Mouse (Mus musculus) liver, embryonic 12.5 days (tissue): ENCODE results near the gene Zbtb20. TPM values are rescaled to one million over a fixed set of nuclear protein-coding genes. Genes with fewer than 3 reads are reported as not detected.

Source experiments
- ATAC-seq: fragments of 200-750 bp; cut with Nextera tagmentation; 2 replicates; pipeline ENCODE4 v1.8.0; 2017; ENCODE audit warnings: moderate number of reproducible peaks, mild to moderate bottlenecking, moderate library complexity
- H3K27ac ChIP-seq: fragments of 300-500 bp; sonication (generic); 2 replicates; pipeline ENCODE4 v1.5.1; 2016; ENCODE audit warnings: mild to moderate bottlenecking
- H3K27me3 ChIP-seq: fragments of 300-500 bp; sonication (generic); replicated peaks from 2 replicates; pipeline ENCODE4 v1.6.1; 2016; ENCODE audit warnings: mild to moderate bottlenecking, moderate library complexity
- H3K36me3 ChIP-seq: fragments of 300-500 bp; sonication (generic); 2 replicates; pipeline ENCODE4 v1.6.1; 2016; ENCODE audit warnings: mild to moderate bottlenecking, moderate library complexity
- H3K4me1 ChIP-seq: fragments of 300-500 bp; sonication (generic); 2 replicates; pipeline ENCODE4 v1.6.1; 2016
- H3K4me2 ChIP-seq: fragments of 300-500 bp; sonication (generic); 2 replicates; pipeline ENCODE4 v1.6.1; 2016; ENCODE audit warnings: mild to moderate bottlenecking, moderate library complexity
- H3K4me3 ChIP-seq: fragments of 300-500 bp; sonication (generic); 2 replicates; pipeline ENCODE4 v1.5.1; 2016; ENCODE audit warnings: mild to moderate bottlenecking, moderate library complexity
- H3K9ac ChIP-seq: fragments of 300-500 bp; sonication (generic); 2 replicates; pipeline ENCODE4 v1.6.1; 2016; ENCODE audit warnings: mild to moderate bottlenecking, moderate library complexity
- H3K9me3 ChIP-seq: fragments of 300-500 bp; sonication (generic); replicated peaks from 2 replicates; pipeline ENCODE4 v1.6.1; 2016; ENCODE audit warnings: mild to moderate bottlenecking, moderate library complexity
- WGBS: fragments of 180-500 bp; shearing (Covaris S2); methylation state at CpG from one replicate; pipeline ENCODE4 v1.1.7; 2016; ENCODE audit not compliant: insufficient replicate concordance; 5-methylcytosine and 5-hydroxymethylcytosine counted together
- polyA plus RNA-seq: library from polyadenylated mRNA; unstranded; fragments of >200 nt; fragmentation: Nextera tagmentation; extraction: Ambion mirVana; gene quantifications from 2 replicates; pipeline ENCODE4 v1.2.1, GENCODE M21; 2016

Zbtb20 gene
- polyA plus RNA-seq, 1 experiment from 2014 or later = 3.8 TPM

DNA sequence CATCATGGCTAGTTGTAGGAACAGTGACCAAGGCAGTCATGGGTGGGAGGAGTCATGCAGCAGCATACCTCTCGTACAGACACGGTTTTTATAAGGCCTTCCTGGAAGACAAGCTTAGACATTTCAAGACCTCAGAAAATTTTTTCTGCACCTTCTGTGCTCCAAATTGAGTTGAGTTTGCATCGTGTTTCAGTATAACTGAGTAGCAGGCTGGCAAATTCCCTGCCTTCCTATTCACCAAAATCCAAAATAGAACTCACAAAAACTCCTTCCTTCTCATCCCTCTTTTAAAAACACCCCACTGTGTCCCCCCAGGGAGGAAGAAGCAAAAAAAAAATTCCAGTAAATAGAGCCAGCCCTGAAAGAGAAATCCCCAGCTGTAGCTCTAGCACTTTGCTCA is 606.4 kb downstream of the Zbtb20 start:
- Histone ChIP-seq H3K27me3 (no peaks in the 10 kb centered on the region), H3K27ac (no peak overlapping the region)
- 55% methylated on average over 3 of the region's 3 CpGs for WGBS

DNA sequence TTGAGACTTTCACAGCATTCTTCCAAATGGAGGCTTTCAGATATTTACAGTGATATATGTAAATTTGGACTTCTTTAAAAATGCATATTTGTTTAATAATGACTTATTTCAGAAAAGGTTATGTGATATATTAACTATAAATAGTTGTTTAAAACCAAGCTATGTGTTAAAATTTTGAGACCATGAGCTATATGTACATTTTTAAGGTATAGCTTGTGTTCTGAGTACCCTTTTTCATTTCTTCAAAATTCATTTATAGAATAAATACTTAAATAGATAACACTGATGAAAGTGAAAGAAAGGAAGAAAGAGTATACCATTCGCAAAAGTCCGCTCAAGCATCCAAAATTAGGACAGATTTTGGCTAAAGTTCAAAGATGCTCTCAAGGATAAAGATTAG is 607.1 kb downstream of the Zbtb20 start:
- no peaks in the 10 kb centered on the region for H3K9me3 ChIP-seq
- no peak overlapping the region for H3K4me2 ChIP-seq
- no peaks in the 10 kb centered on the region for H3K36me3 ChIP-seq
- H3K4me1 ChIP-seq = no peaks in the 10 kb centered on the region
- no peaks in the 10 kb centered on the region for H3K27me3 ChIP-seq
- H3K27ac ChIP-seq = no peak overlapping the region
- WGBS = 76% methylated on average over 2 of the region's 2 CpGs
- no peak overlapping the region for H3K4me3 ChIP-seq
- ATAC-seq = no peak
- H3K9ac ChIP-seq = no peak overlapping the region

More for the DNA sequence above, 606.4 kb downstream of the Zbtb20 start:
- Histone ChIP-seq H3K4me1 (no peaks in the 10 kb centered on the region), H3K9me3 (no peaks in the 10 kb centered on the region), H3K9ac (no peak overlapping the region), H3K4me2 (no peak overlapping the region), H3K36me3 (no peaks in the 10 kb centered on the region), H3K4me3 (no peak overlapping the region)
- ATAC-seq = no peak

DNA sequence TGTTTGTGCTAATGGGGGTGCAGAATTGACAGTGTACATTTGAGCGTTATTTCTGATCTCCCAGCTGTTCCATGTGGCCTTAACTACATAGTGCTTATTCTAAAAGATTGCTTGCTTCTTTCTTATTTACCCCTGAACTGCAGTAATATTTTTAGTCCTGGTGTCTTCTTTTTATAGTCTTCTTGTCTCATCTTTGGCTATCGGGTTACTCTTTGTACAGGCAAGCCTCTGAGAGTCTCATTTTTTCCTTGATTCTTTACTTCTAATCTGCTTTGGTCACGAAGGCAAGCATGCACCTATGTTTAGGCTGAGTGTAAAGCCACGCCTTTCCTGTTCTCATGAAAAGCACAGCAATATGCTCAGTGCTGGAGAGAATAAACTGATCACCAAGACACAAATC is 608.7 kb downstream of the Zbtb20 start:
- 57% methylated on average over 4 of the region's 4 CpGs for WGBS
- Histone ChIP-seq H3K27me3 (no peaks in the 10 kb centered on the region), H3K4me3 (no peak overlapping the region), H3K36me3 (no peaks in the 10 kb centered on the region), H3K4me2 (no peak overlapping the region), H3K4me1 (no peaks in the 10 kb centered on the region), H3K9ac (no peak overlapping the region), H3K9me3 (no peaks in the 10 kb centered on the region), H3K27ac (no peak overlapping the region)
- no peak for ATAC-seq

DNA sequence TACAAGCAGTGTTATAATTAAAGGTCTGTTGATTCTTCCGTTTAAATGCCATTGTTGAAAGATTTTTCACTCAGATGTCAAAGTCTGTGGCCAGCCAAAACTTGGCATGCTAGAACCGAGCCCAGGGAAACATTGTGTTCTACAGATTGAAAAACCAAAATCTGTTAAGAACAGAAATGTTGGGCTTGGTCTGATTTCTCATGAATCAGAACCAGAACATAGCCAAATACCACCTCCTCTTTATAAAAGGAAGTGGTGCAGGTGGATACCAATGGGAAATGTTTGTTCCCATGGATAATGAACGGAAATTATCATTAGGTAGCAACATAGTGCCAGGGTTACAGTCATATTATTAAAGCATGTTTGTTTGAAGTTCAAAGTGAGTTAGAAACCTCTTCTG is 613.7 kb downstream of the Zbtb20 start:
- Histone ChIP-seq H3K27ac (no peak overlapping the region), H3K4me2 (no peak overlapping the region), H3K27me3 (no peaks in the 10 kb centered on the region), H3K9ac (no peak overlapping the region), H3K4me3 (no peak overlapping the region), H3K36me3 (no peaks in the 10 kb centered on the region), H3K9me3 (no peaks in the 10 kb centered on the region), H3K4me1 (no peaks in the 10 kb centered on the region)
- no peak for ATAC-seq
- WGBS = 59% methylated on average over 3 of the region's 3 CpGs

DNA sequence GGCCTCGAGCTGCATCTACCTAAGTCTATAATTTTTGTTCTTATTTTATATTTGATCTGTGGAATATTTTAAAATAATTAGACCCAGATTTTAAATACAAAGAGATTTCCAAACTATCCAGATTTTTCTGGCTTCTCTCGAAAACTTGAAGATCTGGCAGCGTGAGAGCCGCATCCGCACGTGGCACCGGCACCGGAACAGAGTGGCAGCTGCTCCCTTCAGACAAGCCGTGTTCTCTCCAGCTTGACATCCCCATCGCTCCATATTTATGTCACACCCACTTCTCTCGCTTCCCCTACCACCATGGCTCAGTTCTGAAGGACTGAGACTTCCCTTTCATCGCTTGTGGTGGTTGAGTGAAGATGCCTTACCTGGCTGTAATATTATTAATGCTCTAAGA is 614.3 kb downstream of the Zbtb20 start:
- Histone ChIP-seq H3K27ac (no peak overlapping the region), H3K36me3 (no peaks in the 10 kb centered on the region), H3K4me2 (no peak overlapping the region), H3K9me3 (no peaks in the 10 kb centered on the region), H3K4me3 (no peak overlapping the region), H3K4me1 (no peaks in the 10 kb centered on the region), H3K27me3 (no peaks in the 10 kb centered on the region), H3K9ac (no peak overlapping the region)
- ATAC-seq = no peak
- 82% methylated on average over 12 of the region's 12 CpGs for WGBS

DNA sequence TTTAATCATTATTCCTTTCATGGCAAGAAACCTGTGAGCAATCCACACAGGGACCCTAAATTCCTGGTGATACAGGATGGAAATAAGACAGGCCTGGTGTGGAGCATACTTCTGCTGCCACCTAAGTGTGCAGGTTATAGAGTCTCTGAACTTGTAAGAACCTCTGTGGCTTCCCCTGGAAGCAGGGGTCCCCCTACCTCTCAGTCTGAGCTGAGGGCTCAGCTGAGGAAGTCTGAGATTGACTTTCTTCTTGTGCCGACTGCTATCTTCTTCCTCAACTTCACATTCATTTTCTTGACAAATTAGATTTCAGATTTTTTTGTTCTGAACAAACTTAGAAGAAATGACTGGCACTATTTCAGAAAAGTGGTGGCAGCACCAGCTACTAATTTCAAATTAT is 617.2 kb downstream of the Zbtb20 start:
- Histone ChIP-seq H3K9ac (no peak overlapping the region), H3K36me3 (no peaks in the 10 kb centered on the region), H3K4me3 (no peak overlapping the region), H3K4me2 (no peak overlapping the region), H3K27me3 (no peaks in the 10 kb centered on the region), H3K9me3 (no peaks in the 10 kb centered on the region), H3K27ac (no peak overlapping the region), H3K4me1 (no peaks in the 10 kb centered on the region)
- ATAC-seq = no peak
- WGBS = 35% methylated on average over 1 of the region's 1 CpGs

DNA sequence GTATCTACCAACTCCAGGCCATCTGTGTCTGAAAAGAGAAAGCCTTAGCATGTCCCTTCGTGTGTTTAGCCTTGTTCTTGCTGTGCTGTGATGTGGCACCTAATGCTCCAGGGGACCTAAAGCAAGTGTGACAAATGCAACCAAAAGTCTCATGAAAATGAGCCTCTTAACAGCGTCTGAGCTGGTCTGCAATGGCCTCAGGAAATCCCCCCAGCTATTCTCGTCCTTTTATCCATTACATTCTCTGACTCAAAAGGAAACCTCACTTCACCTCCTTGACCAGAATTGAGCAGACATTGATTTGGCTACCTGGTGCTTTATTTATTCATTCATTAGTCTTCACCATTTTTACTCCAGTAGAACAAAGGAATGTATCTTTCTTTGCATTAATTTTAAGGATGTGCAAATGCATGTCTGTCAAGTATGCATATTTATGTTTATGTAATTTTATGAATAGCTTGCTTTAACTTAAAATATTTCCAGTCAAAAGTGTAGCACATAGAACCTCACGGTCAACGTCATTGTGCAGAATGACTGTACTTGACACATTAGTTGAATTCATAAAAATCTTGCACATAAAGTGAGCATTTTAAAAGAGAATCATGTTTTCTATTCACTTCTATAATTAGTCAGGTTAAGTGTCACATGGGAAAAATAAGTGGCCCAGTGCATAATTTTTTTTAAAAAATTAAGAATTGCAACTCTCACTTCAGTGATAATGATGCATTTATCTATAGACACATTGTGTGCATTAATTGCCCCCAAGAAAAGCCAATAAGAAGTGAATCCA is 618.1 kb downstream of the Zbtb20 start:
- no peak for ATAC-seq
- no peak overlapping the region for H3K27ac ChIP-seq
- H3K27me3 ChIP-seq = no peaks in the 10 kb centered on the region
- H3K9me3 ChIP-seq = no peaks in the 10 kb centered on the region
- WGBS = 45% methylated on average over 5 of the region's 5 CpGs
- H3K4me2 ChIP-seq = no peak overlapping the region
- no peaks in the 10 kb centered on the region for H3K4me1 ChIP-seq
- no peak overlapping the region for H3K9ac ChIP-seq
- no peaks in the 10 kb centered on the region for H3K36me3 ChIP-seq
- H3K4me3 ChIP-seq = no peak overlapping the region

DNA sequence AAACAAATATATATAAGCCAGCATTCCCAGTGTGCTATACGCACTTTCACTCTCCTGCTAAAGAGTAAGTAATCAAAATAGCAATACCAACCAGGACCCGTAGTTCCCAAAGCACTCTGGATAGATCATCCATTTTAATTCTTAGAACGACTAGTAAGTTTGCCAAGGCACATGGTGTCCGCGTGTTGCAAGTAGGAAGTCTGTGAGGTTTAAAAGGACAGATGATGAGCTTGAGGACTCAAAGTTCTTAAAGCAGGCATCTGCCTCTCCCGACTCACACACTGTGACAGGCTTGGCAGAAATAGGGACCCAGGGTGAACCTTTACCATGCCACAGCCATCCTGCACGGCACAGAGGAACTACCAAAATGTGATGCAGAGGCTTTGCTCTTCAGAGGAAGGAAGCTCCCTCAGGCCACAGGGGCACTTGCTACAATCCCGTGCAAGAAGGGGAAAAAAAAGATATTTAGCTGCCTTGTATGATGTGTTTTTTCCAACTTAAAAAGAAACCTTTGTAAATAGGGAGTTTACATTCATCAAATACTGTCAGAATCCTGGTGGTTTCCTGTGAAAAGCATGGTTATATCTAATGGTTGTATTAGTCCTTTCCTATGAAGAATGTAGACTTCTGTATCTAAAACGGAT is 619.6 kb downstream of the Zbtb20 start:
- Histone ChIP-seq H3K4me1 (no peaks in the 10 kb centered on the region), H3K27me3 (no peaks in the 10 kb centered on the region), H3K36me3 (no peaks in the 10 kb centered on the region), H3K4me3 (no peak overlapping the region), H3K9me3 (no peaks in the 10 kb centered on the region), H3K9ac (no peak overlapping the region), H3K27ac (no peak overlapping the region), H3K4me2 (no peak overlapping the region)
- 61% methylated on average over 9 of the region's 9 CpGs for WGBS
- ATAC-seq = no peak

DNA sequence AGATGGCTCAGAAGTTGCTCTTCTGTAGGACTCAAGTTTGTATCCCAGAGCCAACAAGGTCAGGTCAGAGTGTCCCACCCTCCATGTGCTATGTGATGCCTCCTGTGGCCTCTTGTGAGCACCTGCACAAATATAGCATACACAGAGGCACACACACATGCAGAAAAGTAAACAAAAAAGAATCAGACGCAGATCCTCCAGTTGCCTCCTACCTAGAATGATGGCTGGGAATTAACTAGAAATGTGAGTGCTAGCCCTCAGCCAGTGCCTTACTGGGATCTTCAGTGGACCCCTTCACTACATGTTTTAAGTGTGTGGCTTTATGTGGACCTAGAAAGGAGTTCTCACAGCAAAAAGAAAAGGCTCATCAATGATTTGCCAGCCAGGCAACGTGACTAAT is 621.4 kb downstream of the Zbtb20 start:
- no peaks in the 10 kb centered on the region for H3K4me1 ChIP-seq
- H3K4me2 ChIP-seq = no peak overlapping the region
- no peak overlapping the region for H3K27ac ChIP-seq
- no peak overlapping the region for H3K4me3 ChIP-seq
- H3K9me3 ChIP-seq = no peaks in the 10 kb centered on the region
- H3K9ac ChIP-seq = no peak overlapping the region
- no peak for ATAC-seq
- H3K27me3 ChIP-seq = peaks cover under 1% of the 10 kb centered on the region; the same call in 1 of the 2 replicates
- 61% methylated on average over 2 of the region's 2 CpGs for WGBS
- H3K36me3 ChIP-seq = no peaks in the 10 kb centered on the region

DNA sequence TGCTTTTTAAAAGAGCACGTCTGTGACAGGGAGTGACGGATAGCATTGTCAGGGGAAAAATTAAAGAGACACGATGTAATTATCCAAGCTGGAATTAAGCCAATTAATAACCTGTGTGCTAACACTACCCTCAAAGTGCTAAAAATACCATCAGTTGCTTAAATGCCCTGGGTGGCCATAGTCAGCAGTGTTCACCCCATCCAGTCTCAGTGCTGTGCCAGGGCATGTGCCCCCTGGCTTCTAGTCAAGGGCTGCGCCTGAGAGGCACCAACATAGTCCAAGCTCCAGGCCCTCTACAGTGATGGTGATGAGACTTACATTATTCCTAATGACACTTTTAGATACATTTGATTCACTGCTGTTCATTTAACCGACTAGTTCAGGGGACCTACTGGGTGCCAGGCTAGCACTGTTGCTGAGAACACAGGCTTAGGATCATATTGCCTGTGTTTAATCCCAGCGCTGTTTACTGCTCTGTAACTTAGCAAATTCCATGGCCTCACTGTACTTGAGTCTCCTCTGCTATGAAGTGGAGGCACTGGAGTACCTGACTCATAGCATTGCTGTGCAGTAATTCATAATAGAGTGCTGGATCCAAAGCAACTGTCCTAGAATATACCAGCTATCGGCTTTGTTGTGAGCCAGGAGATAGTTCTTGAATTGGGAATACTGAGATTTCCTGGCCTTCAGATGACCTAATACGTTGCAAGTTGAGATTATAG is 624.6 kb downstream of the Zbtb20 start:
- no peak overlapping the region for H3K4me3 ChIP-seq
- no peak overlapping the region for H3K4me2 ChIP-seq
- ATAC-seq = no peak
- peaks cover 19% of the 10 kb centered on the region for H3K27me3 ChIP-seq
- no peaks in the 10 kb centered on the region for H3K36me3 ChIP-seq
- peaks cover 8% of the 10 kb centered on the region; the same call in 1 of the 2 replicates for H3K4me1 ChIP-seq
- no peaks in the 10 kb centered on the region for H3K9me3 ChIP-seq
- 75% methylated on average over 8 of the region's 8 CpGs for WGBS
- H3K27ac ChIP-seq = no peak overlapping the region
- no peak overlapping the region for H3K9ac ChIP-seq

DNA sequence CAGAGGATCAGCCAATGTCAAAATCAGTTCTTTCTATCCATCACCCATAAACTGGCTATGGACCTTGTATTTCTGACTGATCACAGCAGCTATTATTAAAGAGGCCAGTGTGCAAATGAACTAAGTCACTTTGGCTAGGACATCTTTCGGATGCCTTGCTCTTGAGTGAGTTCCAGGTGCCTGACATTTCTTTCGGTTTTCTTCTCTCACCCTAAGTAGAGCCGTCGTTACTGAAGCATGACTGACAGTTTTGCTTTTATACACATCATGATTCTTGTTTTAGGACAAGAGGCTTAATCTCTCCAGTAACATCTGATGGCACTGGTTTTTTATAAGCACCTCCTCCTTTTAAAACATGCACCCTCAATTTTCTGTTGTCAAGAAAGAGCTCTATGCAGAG is 625.6 kb downstream of the Zbtb20 start:
- H3K27me3 ChIP-seq = peaks cover 23% of the 10 kb centered on the region
- 67% methylated on average over 4 of the region's 4 CpGs for WGBS
- H3K27ac ChIP-seq = no peak overlapping the region
- no peaks in the 10 kb centered on the region for H3K36me3 ChIP-seq
- H3K9ac ChIP-seq = no peak overlapping the region
- peaks cover 10% of the 10 kb centered on the region; the same call in 1 of the 2 replicates for H3K4me1 ChIP-seq
- no peak overlapping the region for H3K4me2 ChIP-seq
- H3K4me3 ChIP-seq = no peak overlapping the region
- no peak for ATAC-seq
- H3K9me3 ChIP-seq = no peaks in the 10 kb centered on the region

DNA sequence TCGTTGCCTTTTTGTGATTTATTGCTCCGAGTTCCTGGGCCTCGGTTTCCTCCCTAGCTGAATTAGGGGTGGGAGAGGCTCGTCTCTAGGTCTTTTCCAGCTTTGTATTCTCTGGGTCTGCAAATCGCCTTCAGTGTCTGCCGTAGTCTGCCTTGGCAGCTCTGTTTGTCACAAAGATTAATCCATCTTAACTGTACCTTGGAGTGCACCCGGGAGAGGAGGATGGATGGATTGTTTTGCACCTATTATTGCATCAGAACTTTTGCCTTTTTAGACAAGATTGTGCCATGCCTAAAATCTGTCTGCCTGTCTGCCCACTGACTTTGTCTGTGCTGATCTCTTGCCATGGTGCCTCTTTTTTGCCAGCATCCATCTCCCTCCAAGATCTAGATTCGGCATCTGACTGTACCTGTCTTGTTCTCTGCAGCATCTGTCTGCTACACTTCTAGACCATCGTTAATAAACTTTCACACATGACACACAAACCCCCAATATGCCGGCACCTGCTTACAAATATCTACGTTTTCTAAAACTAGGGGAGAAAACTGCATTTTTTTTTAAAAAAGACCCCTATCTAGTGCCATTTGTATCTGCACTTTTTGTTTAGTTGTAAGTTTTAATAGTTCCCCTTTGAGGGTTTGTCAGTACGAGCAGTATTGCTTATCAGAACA is 626.8 kb downstream of the Zbtb20 start:
- no peak for ATAC-seq
- peaks cover 10% of the 10 kb centered on the region; the same call in 1 of the 2 replicates for H3K4me1 ChIP-seq
- WGBS = 44% methylated on average over 12 of the region's 12 CpGs
- no peak overlapping the region for H3K9ac ChIP-seq
- peaks cover 23% of the 10 kb centered on the region for H3K27me3 ChIP-seq
- no peaks in the 10 kb centered on the region for H3K9me3 ChIP-seq
- H3K4me2 ChIP-seq = peak overlapping the region; percentile 47; the same call in 1 of the 2 replicates
- no peak overlapping the region for H3K27ac ChIP-seq
- H3K36me3 ChIP-seq = no peaks in the 10 kb centered on the region
- no peak overlapping the region for H3K4me3 ChIP-seq
